16 mouse cellular contexts compared by ENCODE assay signal in the genomic region with DNA sequence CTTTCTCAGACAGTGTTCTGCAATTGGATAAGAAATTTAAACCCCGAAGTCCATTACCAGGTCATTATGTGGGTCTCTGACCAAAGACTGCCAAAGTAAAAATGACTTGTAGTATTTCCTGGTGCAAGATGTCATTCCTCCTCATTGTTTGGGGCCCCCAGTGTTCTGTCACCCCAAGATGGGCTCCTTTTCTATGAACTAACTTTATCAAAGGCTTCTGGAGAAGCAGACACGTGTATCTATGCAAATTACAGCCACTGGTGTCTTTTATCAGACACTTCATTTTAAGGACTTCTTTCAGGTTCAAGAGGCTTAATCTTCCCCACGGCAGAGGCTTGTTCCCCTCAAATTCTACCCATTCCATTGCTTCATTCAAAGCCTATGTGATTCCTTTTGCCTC.
"Had no signal": no experiment of that assay in that cellular context is flagged by ENCODE, and none has a peak within 500 bp of the region (broad histone marks: within the 10 kb centered on the region; RNA-seq: fewer than 3 reads in every experiment).

No protein-coding gene starts in this region.

- H3K9ac ChIP-seq: neural tube, embryonic 13.5 days; neural tube, embryonic 15.5 days; stomach, embryonic 15.5 days had no signal

- H3K27ac ChIP-seq: neural tube, embryonic 13.5 days; neural tube, embryonic 15.5 days; stomach, embryonic 15.5 days; stomach, postnatal 0 days had no signal

- H3K36me3 ChIP-seq: neural tube, embryonic 13.5 days; neural tube, embryonic 15.5 days; stomach, embryonic 15.5 days had no signal

- H3K9me3 ChIP-seq: neural tube, embryonic 13.5 days; neural tube, embryonic 15.5 days; stomach, embryonic 15.5 days had no signal

- H3K27me3 ChIP-seq: neural tube, embryonic 13.5 days; neural tube, embryonic 15.5 days; stomach, embryonic 15.5 days had no signal

- H3K4me3 ChIP-seq: neural tube, embryonic 13.5 days; neural tube, embryonic 15.5 days; stomach, embryonic 15.5 days had no signal

- H3K4me2 ChIP-seq: neural tube, embryonic 13.5 days; neural tube, embryonic 15.5 days; stomach, embryonic 15.5 days had no signal

- H3K4me1 ChIP-seq: neural tube, embryonic 15.5 days; stomach, embryonic 15.5 days had no signal

- DNase-seq: retina, postnatal 1 day; right cerebral cortex, adult 18-20 months; right cerebral cortex, postnatal 14 days; right cerebral cortex, postnatal 25 days; right cerebral cortex, postnatal 4 days; spleen, adult 18-20 months; thymus, adult 18-20 months; thymus, adult 2 months; thymus, postnatal 14 days; thymus, postnatal 25 days; thymus, postnatal 36 days; thymus, postnatal 4 days had no signal
